Mouse (Mus musculus) adrenal gland, adult 8-10 months (tissue): Measurements from ENCODE around the gene Ikzf1. TPM values are rescaled to one million over a fixed set of nuclear protein-coding genes. Genes with fewer than 3 reads are reported as not detected.

Experiments used
- DNase-seq: peaks from one replicate; pipeline ENCODE4 v3.0.0; 2022
- total RNA-seq, 4 experiments: library from RNA; stranded (reverse); gene quantifications; 2 replicates each; pipeline ENCODE4 v1.2.4; 2022

Gene Ikzf1
- total RNA-seq, 4 experiments from 2014 or later = 2.7 to 6.3 (median 3.7) TPM

- no peak for DNase-seq
Observed at GRCm38 (mm10) chr11:11809404-11810175, 124.8 kb downstream of the Ikzf1 start.

DNA sequence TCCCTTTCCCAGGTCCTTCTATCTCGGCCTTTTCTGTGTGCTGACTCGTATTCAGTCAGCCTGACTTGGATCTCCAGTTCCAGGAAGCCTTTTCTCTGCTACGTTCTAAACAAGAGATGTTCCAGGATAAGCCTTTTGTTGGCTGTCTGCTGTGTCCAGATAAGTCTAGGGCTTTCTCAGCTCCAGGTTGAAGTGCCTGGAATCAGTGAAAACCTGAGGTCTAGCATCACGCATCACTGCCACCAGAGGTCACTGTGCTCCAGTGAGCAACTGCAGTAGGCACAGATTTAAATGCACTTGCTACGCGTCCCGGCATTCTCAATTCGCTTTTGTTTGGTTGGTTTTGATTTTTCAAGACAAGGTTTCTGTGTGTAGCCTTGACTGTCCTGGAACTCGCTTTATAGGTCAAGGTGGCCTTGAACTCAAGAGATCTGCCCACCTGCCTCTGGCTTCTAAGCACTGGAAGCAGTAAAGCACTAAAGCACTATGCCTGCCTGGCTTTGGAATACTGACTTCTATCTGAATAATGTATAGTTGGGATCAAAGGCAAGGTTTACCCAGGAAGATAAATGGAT, 127.2 kb downstream of the Ikzf1 start:
- peak; percentile 53 for DNase-seq

- no peak for DNase-seq
Observed at GRCm38 (mm10) chr11:11815737-11816136, 130.9 kb downstream of the Ikzf1 start.

DNA sequence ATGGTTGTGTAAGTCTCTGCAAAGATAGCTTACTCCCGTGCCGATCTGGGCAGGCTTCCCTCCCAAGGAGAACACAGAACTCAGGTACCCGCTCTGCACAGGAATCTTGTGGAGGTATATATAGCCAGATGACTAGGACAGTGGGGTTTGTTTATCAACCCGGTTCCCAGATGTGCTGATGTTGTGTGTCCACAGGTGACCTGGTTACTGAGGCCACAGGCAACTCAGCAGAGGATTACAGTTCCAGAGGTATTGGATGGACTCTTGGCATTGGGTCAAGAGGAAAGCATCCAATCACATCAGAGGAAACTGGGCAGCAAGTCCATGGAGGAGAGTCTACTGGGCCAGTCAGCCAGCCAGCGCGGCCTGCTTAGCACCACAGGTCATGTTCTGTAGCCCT, 134.0 kb downstream of the Ikzf1 start:
- DNase-seq = no peak

GRCm38 (mm10) chr11:11819206-11819605, 134.4 kb downstream of the Ikzf1 start:
- DNase-seq = no peak

DNA sequence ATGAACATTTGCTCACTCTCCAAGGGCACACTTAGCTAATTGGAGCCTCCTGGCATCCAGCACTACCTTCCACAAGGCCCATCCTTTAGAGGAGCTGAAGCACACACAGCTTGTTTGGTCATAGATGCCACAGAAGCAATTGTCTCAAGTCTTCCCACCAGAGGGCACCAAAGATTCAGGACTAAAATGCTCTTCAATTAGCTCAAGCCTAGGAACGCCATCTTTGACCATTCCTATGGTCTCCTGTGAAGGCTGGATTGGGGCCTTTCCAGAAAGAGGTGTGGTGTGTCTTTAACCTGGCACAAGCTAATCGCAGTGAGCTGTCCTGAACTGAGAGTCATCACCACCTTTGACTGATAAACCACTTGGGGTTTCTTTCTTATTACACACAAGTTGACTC, 135.4 kb downstream of the Ikzf1 start:
- peak; percentile 64 for DNase-seq

- DNase-seq = no peak
Observed at GRCm38 (mm10) chr11:11820737-11821136, 135.9 kb downstream of the Ikzf1 start.

DNA sequence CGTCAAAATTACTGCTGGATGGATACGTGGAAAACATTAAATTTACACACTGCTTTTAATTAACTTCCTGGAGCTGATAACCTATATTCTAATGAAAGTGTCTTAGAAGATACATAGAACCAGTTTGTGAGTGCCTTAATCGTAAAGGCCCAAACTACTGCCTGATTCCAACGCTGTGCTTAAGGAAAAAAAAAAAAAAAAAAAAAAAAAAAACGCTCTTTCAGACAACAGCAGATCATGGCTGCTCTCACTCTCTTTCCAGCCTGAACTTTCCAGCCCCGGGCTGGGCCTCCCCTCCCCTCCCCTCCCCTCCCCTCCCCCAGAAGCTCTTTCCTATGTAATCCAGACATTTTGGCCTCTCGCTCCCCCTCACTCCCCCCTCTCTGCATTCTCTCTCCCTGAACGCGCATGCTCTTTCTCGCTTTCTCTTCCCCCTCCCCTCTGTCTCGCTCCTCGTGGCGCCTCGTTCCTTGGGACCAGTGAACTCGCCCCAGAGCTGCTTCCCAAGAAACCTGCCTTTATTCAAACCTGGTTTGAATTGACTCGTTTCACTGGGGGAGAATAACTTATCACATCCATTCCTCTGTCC, 136.7 kb downstream of the Ikzf1 start:
- DNase-seq = no peak

Other genes with a start within 250 kb of the Ikzf1 start
- 1 to 10 TPM in 2 of 4 experiments, under 1 TPM in 2; 0.40 to 1.5 (median 1.1) TPM for gene Spata48, start 222.9 kb upstream of the Ikzf1 start, total RNA-seq
- under 1 TPM; 0.29 to 0.70 (median 0.46) TPM for gene Zpbp, start 222.6 kb upstream of the Ikzf1 start, total RNA-seq
- not detected for gene 4930512M02Rik, start 57.2 kb upstream of the Ikzf1 start, total RNA-seq
- gene Fignl1, start 124.0 kb downstream of the Ikzf1 start, total RNA-seq = 1 to 10 TPM; 1.3 to 2.8 (median 2.1) TPM
- 100 to 1,000 TPM in 2 of 4 experiments, 10 to 100 TPM in 2; 75.6 to 147 (median 95.4) TPM for gene Ddc, start 213.1 kb downstream of the Ikzf1 start, total RNA-seq